Mouse (Mus musculus): Measurements from ENCODE around the gene Cd300c2. TPM values are rescaled to one million over a fixed set of nuclear protein-coding genes. Genes with fewer than 3 reads are reported as not detected.

Gene Cd300c2
- polyA plus RNA-seq, 1 experiment from 2014 or later = 1.9 TPM

- no peak overlapping the region for H3K4me3 ChIP-seq
- H3K9me3 ChIP-seq = no peaks in the 10 kb centered on the region
- H3K4me2 ChIP-seq = no peak overlapping the region
- no peaks in the 10 kb centered on the region for H3K4me1 ChIP-seq (replicated peaks)
- no peaks in the 10 kb centered on the region for H3K27me3 ChIP-seq
- H3K27ac ChIP-seq (replicated peaks) = no peak overlapping the region
- no peak overlapping the region for H3K9ac ChIP-seq
- no peaks in the 10 kb centered on the region for H3K36me3 ChIP-seq
- 74% methylated on average over 1 of the region's 1 CpGs for WGBS
- ATAC-seq (ENCODE audit: low read depth) = no peak
These were observed 41.3 kb downstream of the Cd300c2 start for GRCm38 (mm10) chr11:114960369-114960768.

Other genes starting within 250 kb of the Cd300c2 start
- 1.3 and 1.6 TPM in 2 replicates for gene Kif19a, start 236.5 kb downstream of the Cd300c2 start, polyA plus RNA-seq (2015; fragmentation: Nextera tagmentation; extraction: Ambion mirVana)
- 19.4 and 22.7 TPM in 2 replicates for gene Btbd17, start 205.9 kb downstream of the Cd300c2 start, polyA plus RNA-seq (2015; fragmentation: Nextera tagmentation; extraction: Ambion mirVana)
- not detected in 2 replicates for gene Gpr142, start 203.0 kb downstream of the Cd300c2 start, polyA plus RNA-seq (2015; fragmentation: Nextera tagmentation; extraction: Ambion mirVana)
- gene Gprc5c, start 150.7 kb downstream of the Cd300c2 start, polyA plus RNA-seq (2015; fragmentation: Nextera tagmentation; extraction: Ambion mirVana) = 14.2 and 15.6 TPM in 2 replicates
- 1.2 and 2.8 TPM in 2 replicates for gene Cd300a, start 111.8 kb downstream of the Cd300c2 start, polyA plus RNA-seq (2015; fragmentation: Nextera tagmentation; extraction: Ambion mirVana)
- gene Cd300lb, start 67.5 kb downstream of the Cd300c2 start, polyA plus RNA-seq (2015; fragmentation: Nextera tagmentation; extraction: Ambion mirVana) = 0.14 and 0.15 TPM in 2 replicates
- not detected in 2 replicates for gene Cd300c, start 32.7 kb downstream of the Cd300c2 start, polyA plus RNA-seq (2015; fragmentation: Nextera tagmentation; extraction: Ambion mirVana)
- 0.22 TPM in 1 of 2 replicates, not detected in the other for gene Cd300ld, start 12.0 kb downstream of the Cd300c2 start, polyA plus RNA-seq (2015; fragmentation: Nextera tagmentation; extraction: Ambion mirVana)
- not detected in 2 replicates for gene Cd300ld2, start 14.3 kb upstream of the Cd300c2 start, polyA plus RNA-seq (2015; fragmentation: Nextera tagmentation; extraction: Ambion mirVana)
- not detected in 2 replicates for gene Cd300ld4, start 25.1 kb upstream of the Cd300c2 start, polyA plus RNA-seq (2015; fragmentation: Nextera tagmentation; extraction: Ambion mirVana)
- gene Cd300ld5, start 35.9 kb upstream of the Cd300c2 start, polyA plus RNA-seq (2015; fragmentation: Nextera tagmentation; extraction: Ambion mirVana) = not detected in 2 replicates
- not detected in 2 replicates for gene Cd300ld3, start 46.5 kb upstream of the Cd300c2 start, polyA plus RNA-seq (2015; fragmentation: Nextera tagmentation; extraction: Ambion mirVana)
- gene Cd300e, start 60.3 kb upstream of the Cd300c2 start, polyA plus RNA-seq (2015; fragmentation: Nextera tagmentation; extraction: Ambion mirVana) = not detected in 2 replicates
- gene Rab37, start 89.6 kb upstream of the Cd300c2 start, polyA plus RNA-seq (2015; fragmentation: Nextera tagmentation; extraction: Ambion mirVana) = 0.69 and 1.1 TPM in 2 replicates
- gene Cd300lf, start 132.1 kb upstream of the Cd300c2 start, polyA plus RNA-seq (2015; fragmentation: Nextera tagmentation; extraction: Ambion mirVana) = 0.14 TPM in 1 of 2 replicates, not detected in the other
- gene Slc9a3r1, start 161.5 kb upstream of the Cd300c2 start, polyA plus RNA-seq (2015; fragmentation: Nextera tagmentation; extraction: Ambion mirVana) = 50.6 and 58.1 TPM in 2 replicates
- 11.6 and 11.8 TPM in 2 replicates for gene Tmem104, start 185.6 kb upstream of the Cd300c2 start, polyA plus RNA-seq (2015; fragmentation: Nextera tagmentation; extraction: Ambion mirVana)
- gene Nat9, start 186.0 kb upstream of the Cd300c2 start, polyA plus RNA-seq (2015; fragmentation: Nextera tagmentation; extraction: Ambion mirVana) = 16.3 and 24.1 TPM in 2 replicates

Data from neural tube, embryonic 13.5 days (tissue).